In the genomic region with DNA sequence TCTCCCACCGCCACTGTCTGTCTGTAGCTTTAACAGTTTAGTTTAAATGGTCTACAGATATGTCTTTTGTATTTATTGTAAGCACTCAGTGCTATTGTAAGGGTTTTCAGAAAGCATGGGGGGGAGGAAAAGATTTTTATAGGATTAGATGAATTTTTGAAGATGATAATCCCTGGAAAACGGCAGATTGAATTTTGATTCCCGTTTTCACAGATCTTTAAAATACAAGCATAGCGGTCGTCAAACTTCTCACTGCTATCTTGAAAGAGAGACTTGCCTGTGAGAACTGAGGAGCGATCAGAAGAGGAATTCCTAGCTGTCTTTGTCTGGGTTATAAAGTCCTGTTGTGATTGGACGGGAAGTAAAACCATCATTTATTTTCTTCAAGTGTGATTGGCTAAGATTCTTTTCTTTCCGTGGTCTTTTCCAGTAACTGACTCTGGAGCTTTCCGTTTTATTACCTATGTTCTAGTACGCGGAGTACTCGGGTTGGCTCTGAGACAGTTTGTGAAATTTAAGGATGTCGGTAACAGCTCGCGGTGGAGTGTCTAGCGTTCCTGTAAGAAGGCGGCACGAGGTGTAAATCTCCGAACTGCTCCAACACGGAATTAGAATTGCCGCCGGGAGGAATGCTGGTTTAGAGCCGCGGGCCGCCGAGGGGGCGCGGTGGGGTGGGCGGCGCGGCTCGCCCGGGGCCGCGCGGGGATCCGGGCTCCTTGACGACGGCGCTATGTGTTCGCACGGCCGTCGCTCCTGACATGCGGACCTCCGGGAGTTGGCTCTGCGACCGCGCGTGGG, we compare ENCODE assay signal across 8 mouse cellular contexts. TPM values are rescaled to one million over a fixed set of nuclear protein-coding genes. Genes with fewer than 3 reads are reported as not detected.
A peak's percentile ranks its signal among the peaks of the same experiment; 100 is the strongest.
DNase-seq lines count a peak whose midpoint lies in the region; ATAC-seq and TF ChIP-seq lines count a peak whose summit lies in the region.

No protein-coding gene starts in this region.

- H3K79me2 ChIP-seq in heart, adult 2 months (replicated peaks; ENCODE audit: control insufficient read depth, insufficient read depth, low read length) = peaks cover 6% of the 10 kb centered on the region

- peak overlapping the region; percentile 99 for H3K4me3 ChIP-seq in testis, adult 2 months (ENCODE audit: control insufficient read depth, low read depth, low read length)
- H3K4me3 ChIP-seq in embryonic facial prominence, embryonic 12.5 days = peak overlapping the region; percentile 92
- peak overlapping the region; percentile 69 for H3K4me3 ChIP-seq in heart, adult 2 months
- peak overlapping the region; percentile 91 for H3K4me3 ChIP-seq in limb, embryonic 12.5 days (replicated peaks)
- H3K4me3 ChIP-seq in midbrain, embryonic 14.5 days (replicated peaks; ENCODE audit: low read depth, low read length) = peak overlapping the region; percentile 89

- under 1% methylated on average over 50 of the region's 50 CpGs for WGBS in embryonic facial prominence, embryonic 12.5 days
- WGBS in heart, adult 2 months = 4% methylated on average over 50 of the region's 50 CpGs
- 1% methylated on average over 50 of the region's 50 CpGs for WGBS in limb, embryonic 12.5 days
- WGBS in midbrain, embryonic 14.5 days = under 1% methylated on average over 50 of the region's 50 CpGs

- H3K4me1 ChIP-seq in testis, adult 2 months (ENCODE audit: control insufficient read depth, insufficient read depth, low read length) = no peaks in the 10 kb centered on the region; the same call in 1 of the 2 replicates
- peaks cover 13% of the 10 kb centered on the region for H3K4me1 ChIP-seq in embryonic facial prominence, embryonic 12.5 days
- peaks cover 13% of the 10 kb centered on the region for H3K4me1 ChIP-seq in heart, adult 2 months (ENCODE audit: control insufficient read depth, insufficient read depth, low read length)
- H3K4me1 ChIP-seq in limb, embryonic 12.5 days (replicated peaks) = peaks cover 21% of the 10 kb centered on the region
- H3K4me1 ChIP-seq in midbrain, embryonic 14.5 days (ENCODE audit: control insufficient read depth, insufficient read depth, low read length) = peaks cover 15% of the 10 kb centered on the region

- no peaks in the 10 kb centered on the region for H3K27me3 ChIP-seq in testis, adult 2 months (ENCODE audit: control insufficient read depth, insufficient read depth, low read length)
- H3K27me3 ChIP-seq in embryonic facial prominence, embryonic 12.5 days = no peaks in the 10 kb centered on the region
- H3K27me3 ChIP-seq in heart, adult 2 months (ENCODE audit: control insufficient read depth, insufficient read depth, low read length) = no peaks in the 10 kb centered on the region
- H3K27me3 ChIP-seq in limb, embryonic 12.5 days = peaks cover 17% of the 10 kb centered on the region
- H3K27me3 ChIP-seq in midbrain, embryonic 14.5 days (ENCODE audit: control insufficient read depth, insufficient read depth, low read length) = no peaks in the 10 kb centered on the region

- peak overlapping the region; percentile 94 for H3K4me2 ChIP-seq in embryonic facial prominence, embryonic 12.5 days (replicated peaks)
- peak overlapping the region; percentile 97 for H3K4me2 ChIP-seq in limb, embryonic 12.5 days
- H3K4me2 ChIP-seq in midbrain, embryonic 14.5 days (ENCODE audit: low read length) = peak overlapping the region; percentile 90

- no peak for TF ChIP-seq CTCF in testis, adult 2 months (IDR thresholded peaks at IDR 0.05; ENCODE audit: control insufficient read depth, insufficient read depth, insufficient replicate concordance, low read depth, low read length)
- TF ChIP-seq CTCF in heart, adult 2 months (IDR thresholded peaks at IDR 0.05) = no peak

- DNase-seq in testis, postnatal 10 days (ENCODE audit: low spot score) = no peak
- DNase-seq in heart, adult 2 months = peak in 1 of 2 experiments; percentile 69
- DNase-seq in kidney, adult 11 months = peak; percentile 40
- peak; percentile 78 for DNase-seq in midbrain, embryonic 14.5 days
- DNase-seq in cerebellum, postnatal 25 days = no peak

- TF ChIP-seq POLR2A in testis, adult 2 months (IDR thresholded peaks at IDR 0.05; ENCODE audit: control insufficient read depth, low read depth, low read length) = no peak
- no peak for TF ChIP-seq POLR2A in heart, adult 2 months (IDR thresholded peaks at IDR 0.05; ENCODE audit: insufficient read depth, low read depth, low read length)

- no peak for TF ChIP-seq EP300 in heart, adult 2 months (IDR thresholded peaks at IDR 0.05; ENCODE audit: insufficient read depth, low read depth, low read length)

- H3K27ac ChIP-seq in testis, adult 2 months (ENCODE audit: control insufficient read depth, insufficient read depth, low read depth, low read length) = peak overlapping the region; percentile 89
- peak overlapping the region; percentile 83 for H3K27ac ChIP-seq in embryonic facial prominence, embryonic 12.5 days
- peak overlapping the region; percentile 77 for H3K27ac ChIP-seq in heart, adult 2 months
- H3K27ac ChIP-seq in limb, embryonic 12.5 days = peak overlapping the region; percentile 78
- H3K27ac ChIP-seq in midbrain, embryonic 14.5 days (replicated peaks; ENCODE audit: low read depth, low read length) = peak overlapping the region; percentile 90

- H3K9me3 ChIP-seq in embryonic facial prominence, embryonic 12.5 days = no peaks in the 10 kb centered on the region
- no peaks in the 10 kb centered on the region for H3K9me3 ChIP-seq in limb, embryonic 12.5 days
- H3K9me3 ChIP-seq in midbrain, embryonic 14.5 days (ENCODE audit: control insufficient read depth, low read length) = no peaks in the 10 kb centered on the region

- ATAC-seq in embryonic facial prominence, embryonic 12.5 days (ENCODE audit: insufficient number of reproducible peaks, insufficient read depth, low FRiP score, low TSS enrichment) = peak; percentile 71
- ATAC-seq in limb, embryonic 12.5 days (ENCODE audit: insufficient number of reproducible peaks, insufficient read depth, low FRiP score, low TSS enrichment, low read depth) = peak; percentile 56
- ATAC-seq in midbrain, embryonic 14.5 days (ENCODE audit: low FRiP score, low TSS enrichment) = peak; percentile 76

- peak overlapping the region; percentile 71 for H3K9ac ChIP-seq in embryonic facial prominence, embryonic 12.5 days
- H3K9ac ChIP-seq in heart, adult 2 months (ENCODE audit: low read depth, low read length) = peak overlapping the region; percentile 96
- H3K9ac ChIP-seq in limb, embryonic 12.5 days (replicated peaks) = peak overlapping the region; percentile 80
- H3K9ac ChIP-seq in midbrain, embryonic 14.5 days (replicated peaks; ENCODE audit: low read length) = peak overlapping the region; percentile 87

- intact Hi-C loops in heart, adult 2 months (cut with DNase I) = loop anchor here (2.0 to 5.0 kb wide), 4 partner anchors 34 to 214 kb away; no protein-coding TSS in a partner anchor

- H3K36me3 ChIP-seq in testis, adult 2 months (ENCODE audit: control insufficient read depth, insufficient read depth, low read length) = no peaks in the 10 kb centered on the region
- H3K36me3 ChIP-seq in embryonic facial prominence, embryonic 12.5 days = no peaks in the 10 kb centered on the region
- peaks cover 19% of the 10 kb centered on the region for H3K36me3 ChIP-seq in heart, adult 2 months (ENCODE audit: control insufficient read depth, insufficient read depth, low read length)
- no peaks in the 10 kb centered on the region for H3K36me3 ChIP-seq in limb, embryonic 12.5 days
- no peaks in the 10 kb centered on the region for H3K36me3 ChIP-seq in midbrain, embryonic 14.5 days (ENCODE audit: control insufficient read depth, insufficient read depth, low read length)

RNA-seq across cellular contexts. Expression of a gene that starts 29.5 kb away (rescaled TPM):
- 2.3 and 2.7 TPM in 2 replicates for polyA plus RNA-seq in testis, adult 2 months (2012; rRNA removed)
- 38.7 and 39.7 TPM in 2 replicates for polyA plus RNA-seq in embryonic facial prominence, embryonic 12.5 days (2016; fragmentation: Nextera tagmentation; extraction: Ambion mirVana)
- total RNA-seq in heart, adult 2 months (2021) = 10 to 100 TPM; 19.7 to 20.2 TPM
- 14.9 and 27.7 TPM in 2 replicates for polyA plus RNA-seq in heart, adult 2 months (2012; rRNA removed)
- polyA plus RNA-seq in limb, embryonic 12.5 days (2016; fragmentation: Nextera tagmentation; extraction: Ambion mirVana) = 31.4 and 33.3 TPM in 2 replicates
- 30.5 and 35.5 TPM in 2 replicates for polyA plus RNA-seq in midbrain, embryonic 14.5 days (2014; fragmentation: Nextera tagmentation; extraction: Ambion mirVana)

RNA-seq across cellular contexts. Expression of a gene that starts 30.3 kb away (rescaled TPM):
- 9.0 and 9.6 TPM in 2 replicates for polyA plus RNA-seq in testis, adult 2 months (2012; rRNA removed)
- polyA plus RNA-seq in embryonic facial prominence, embryonic 12.5 days (2016; fragmentation: Nextera tagmentation; extraction: Ambion mirVana) = 56.3 and 62.7 TPM in 2 replicates
- total RNA-seq in heart, adult 2 months (2021) = 10 to 100 TPM; 34.5 to 36.8 TPM
- 8.5 and 14.7 TPM in 2 replicates for polyA plus RNA-seq in heart, adult 2 months (2012; rRNA removed)
- 43.8 and 47.5 TPM in 2 replicates for polyA plus RNA-seq in limb, embryonic 12.5 days (2016; fragmentation: Nextera tagmentation; extraction: Ambion mirVana)
- polyA plus RNA-seq in midbrain, embryonic 14.5 days (2014; fragmentation: Nextera tagmentation; extraction: Ambion mirVana) = 54.4 and 56.4 TPM in 2 replicates

Comparison
In these comparisons a context has a peak if more than half of its experiments do, and no peak if none do; other contexts are left out.
1. DNase-seq: peak in kidney, adult 11 months (single experiment) and midbrain, embryonic 14.5 days (single experiment); none in testis, postnatal 10 days (single experiment) and cerebellum, postnatal 25 days (0 of 2).
2. Peak in every context shown above with its lines, with median percentiles within 50 percentile points of each other: H3K27ac ChIP-seq, H3K4me3 ChIP-seq, ATAC-seq, H3K4me2 ChIP-seq and H3K9ac ChIP-seq.